Mouse (Mus musculus): ENCODE measurements around the gene Tmem144.

DNA sequence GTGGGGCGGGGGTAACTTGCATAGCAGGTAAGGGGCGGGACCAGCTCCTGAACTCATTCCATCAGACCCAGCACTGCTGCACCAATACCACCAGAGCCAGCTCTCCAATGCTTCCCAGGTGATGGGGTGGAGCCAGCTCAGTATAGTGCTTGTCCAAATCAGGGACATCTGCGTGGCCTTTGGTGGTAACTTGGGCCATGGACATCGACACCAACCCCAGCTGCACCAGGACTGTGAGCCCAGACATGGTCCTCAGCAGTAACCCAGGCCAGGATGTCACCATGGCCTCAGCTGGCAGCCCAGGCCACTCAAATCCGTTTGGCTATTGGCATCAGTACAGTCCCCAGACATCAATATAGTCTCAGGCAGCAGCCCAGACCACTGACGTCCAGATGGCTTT is 60.3 kb downstream of the Tmem144 start:
- TF ChIP-seq CTCF (IDR thresholded peaks at IDR 0.05; ENCODE audit: low read depth), result no peak
- no peak for TF ChIP-seq EP300 (optimal IDR thresholded peaks at IDR 0.05)

Data from stomach, postnatal 0 days (tissue).